Mouse (Mus musculus) layer of hippocampus, adult 8-10 months (tissue): ENCODE results near the gene Prrx2. TPM values are rescaled to one million over a fixed set of nuclear protein-coding genes. Genes with fewer than 3 reads are reported as not detected.

Experiments
- total RNA-seq, 4 experiments: library from RNA; stranded (reverse); gene quantifications; 2 replicates each; pipeline ENCODE4 v1.2.4; 2022

Gene Prrx2
- total RNA-seq, 4 experiments from 2014 or later, result 0.94 to 3.9 (median 1.9) TPM

Other genes starting within 250 kb of the Prrx2 start
- 10 to 100 TPM in 1 of 4 experiments, 1 to 10 TPM in 3; 3.4 to 11.0 (median 7.0) TPM for gene Cstad, start 239.9 kb upstream of the Prrx2 start, total RNA-seq
- 10 to 100 TPM in 1 of 4 experiments, 1 to 10 TPM in 3; 6.1 to 12.4 (median 7.1) TPM for gene 1700001O22Rik, start 31.3 kb upstream of the Prrx2 start, total RNA-seq
- 10 to 100 TPM; 29.6 to 33.4 (median 32.3) TPM for gene Ntmt1, start 27.1 kb upstream of the Prrx2 start, total RNA-seq
- 10 to 100 TPM; 35.2 to 39.2 (median 37.5) TPM for gene Asb6, start 4.6 kb upstream of the Prrx2 start, total RNA-seq
- 1 to 10 TPM; 3.4 to 5.4 (median 5.2) TPM for gene Ptges, start 94.9 kb downstream of the Prrx2 start, total RNA-seq
- 10 to 100 TPM; 32.8 to 37.2 (median 36.0) TPM for gene Tor1b, start 118.0 kb downstream of the Prrx2 start, total RNA-seq
- 10 to 100 TPM; 41.3 to 47.7 (median 44.4) TPM for gene Tor1a, start 133.0 kb downstream of the Prrx2 start, total RNA-seq
- 10 to 100 TPM; 66.5 to 72.2 (median 67.0) TPM for gene BC005624, start 147.2 kb downstream of the Prrx2 start, total RNA-seq
- gene Usp20, start 147.3 kb downstream of the Prrx2 start, total RNA-seq, result 10 to 100 TPM; 84.0 to 97.7 (median 90.5) TPM